10 mouse cellular contexts compared by ENCODE assay signal in genomic region chr5:150116906-150117216, GRCm38 (mm10). TPM values are rescaled to one million over a fixed set of nuclear protein-coding genes. Genes with fewer than 3 reads are reported as not detected.
A peak's percentile ranks its signal among the peaks of the same experiment; 100 is the strongest.
DNase-seq lines count a peak whose midpoint lies in the region; ATAC-seq and TF ChIP-seq lines count a peak whose summit lies in the region.
"Had no signal": no experiment of that assay in that cellular context is flagged by ENCODE, and none has a peak within 500 bp of the region (broad histone marks: within the 10 kb centered on the region; RNA-seq: fewer than 3 reads in every experiment).

No protein-coding gene starts in this region.

- 83% methylated on average over 6 of the region's 6 CpGs for WGBS in kidney, postnatal 0 days
- 76% methylated on average over 6 of the region's 6 CpGs for WGBS in heart, embryonic 12.5 days

- no peak for TF ChIP-seq POLR2A in brain, embryonic 14.5 days (IDR thresholded peaks at IDR 0.05; ENCODE audit: borderline replicate concordance, extremely low read depth, insufficient read depth, insufficient read length, poor library complexity, severe bottlenecking)
- no peak for TF ChIP-seq POLR2A in testis, adult 2 months (IDR thresholded peaks at IDR 0.05; ENCODE audit: control insufficient read depth, low read depth, low read length)

- H3K36me3 ChIP-seq in kidney, postnatal 0 days (ENCODE audit: insufficient read depth, low read length), result no peaks in the 10 kb centered on the region
- H3K36me3 ChIP-seq in E14TG2a.4 (ENCODE audit: insufficient read depth, low read length), result no peaks in the 10 kb centered on the region
- no peaks in the 10 kb centered on the region for H3K36me3 ChIP-seq in testis, adult 2 months (ENCODE audit: control insufficient read depth, insufficient read depth, low read length)
- no peaks in the 10 kb centered on the region for H3K36me3 ChIP-seq in heart, embryonic 12.5 days
- H3K36me3 ChIP-seq: liver, embryonic 13.5 days; neural tube, embryonic 15.5 days had no signal

- no peaks in the 10 kb centered on the region for H3K27me3 ChIP-seq in kidney, postnatal 0 days (ENCODE audit: insufficient read depth, low read length)
- no peaks in the 10 kb centered on the region for H3K27me3 ChIP-seq in E14TG2a.4 (ENCODE audit: insufficient read depth, low read length)
- H3K27me3 ChIP-seq in testis, adult 2 months (ENCODE audit: control insufficient read depth, insufficient read depth, low read length), result no peaks in the 10 kb centered on the region
- H3K27me3 ChIP-seq in heart, embryonic 12.5 days (replicated peaks), result no peaks in the 10 kb centered on the region
- H3K27me3 ChIP-seq: liver, embryonic 13.5 days; neural tube, embryonic 15.5 days had no signal

- H3K4me2 ChIP-seq in kidney, postnatal 0 days (ENCODE audit: low read length), result no peak overlapping the region
- no peak overlapping the region for H3K4me2 ChIP-seq in heart, embryonic 12.5 days
- H3K4me2 ChIP-seq: liver, embryonic 13.5 days; neural tube, embryonic 15.5 days had no signal

- no peak overlapping the region for H3K9ac ChIP-seq in kidney, postnatal 0 days (ENCODE audit: low read depth, low read length)
- no peak overlapping the region for H3K9ac ChIP-seq in heart, embryonic 12.5 days
- H3K9ac ChIP-seq: neural tube, embryonic 15.5 days had no signal

- TF ChIP-seq CTCF in kidney, postnatal 0 days (IDR thresholded peaks at IDR 0.05; ENCODE audit: low read depth), result peak; percentile 48
- peak; percentile 88 for TF ChIP-seq CTCF in E14TG2a.4 (conservative IDR thresholded peaks at IDR 0.05; ENCODE audit: low read length)
- TF ChIP-seq CTCF in brain, embryonic 14.5 days (IDR thresholded peaks at IDR 0.05; ENCODE audit: borderline replicate concordance, extremely low read depth, insufficient read depth, insufficient read length), result peak; percentile 51; the same call in 1 of the 2 replicates
- TF ChIP-seq CTCF in testis, adult 2 months (IDR thresholded peaks at IDR 0.05; ENCODE audit: control insufficient read depth, insufficient read depth, insufficient replicate concordance, low read depth, low read length), result peak; percentile 98

- no peak for ATAC-seq in kidney, postnatal 0 days (replicated peaks; ENCODE audit: low FRiP score, low read depth)
- ATAC-seq in heart, embryonic 12.5 days (ENCODE audit: insufficient number of reproducible peaks, low FRiP score), result no peak

- no peaks in the 10 kb centered on the region for H3K4me1 ChIP-seq in kidney, postnatal 0 days (replicated peaks; ENCODE audit: insufficient read depth, low read length)
- peaks cover 52% of the 10 kb centered on the region for H3K4me1 ChIP-seq in E14TG2a.4 (replicated peaks; ENCODE audit: low read depth, low read length)
- H3K4me1 ChIP-seq in testis, adult 2 months (ENCODE audit: control insufficient read depth, insufficient read depth, low read length), result peaks cover 14% of the 10 kb centered on the region
- H3K4me1 ChIP-seq in heart, embryonic 12.5 days (replicated peaks), result peaks cover 30% of the 10 kb centered on the region

- H3K27ac ChIP-seq in kidney, postnatal 0 days, result no peak overlapping the region
- no peak overlapping the region for H3K27ac ChIP-seq in testis, adult 2 months (ENCODE audit: control insufficient read depth, insufficient read depth, low read depth, low read length)
- no peak overlapping the region for H3K27ac ChIP-seq in heart, embryonic 12.5 days (ENCODE audit: poor library complexity, severe bottlenecking)
- H3K27ac ChIP-seq: liver, embryonic 13.5 days; neural tube, embryonic 15.5 days had no signal

- no peak overlapping the region for H3K4me3 ChIP-seq in kidney, postnatal 0 days (replicated peaks; ENCODE audit: low read depth, low read length)
- H3K4me3 ChIP-seq in E14TG2a.4 (replicated peaks; ENCODE audit: low read length), result no peak overlapping the region
- no peak overlapping the region for H3K4me3 ChIP-seq in testis, adult 2 months (ENCODE audit: control insufficient read depth, low read depth, low read length)
- H3K4me3 ChIP-seq in heart, embryonic 12.5 days, result no peak overlapping the region
- H3K4me3 ChIP-seq: liver, embryonic 13.5 days; neural tube, embryonic 15.5 days had no signal

- DNase-seq in kidney, postnatal 0 days (ENCODE audit: low spot score), result no peak
- DNase-seq in kidney, adult 8-10 months, result no peak
- DNase-seq in brain, embryonic 14.5 days (ENCODE audit: low read depth), result no peak
- DNase-seq in layer of hippocampus, adult 18-20 months (ENCODE audit: low spot score in 2 of 2), result no peak
- DNase-seq: kidney, adult 9 months; liver, embryonic 13.5 days had no signal

- no peaks in the 10 kb centered on the region; the same call in 1 of the 2 replicates for H3K9me3 ChIP-seq in kidney, postnatal 0 days (replicated peaks; ENCODE audit: low read length)
- H3K9me3 ChIP-seq in E14TG2a.4 (ENCODE audit: low read length), result peaks cover 4% of the 10 kb centered on the region
- peaks cover 3% of the 10 kb centered on the region; the same call in 1 of the 2 replicates for H3K9me3 ChIP-seq in heart, embryonic 12.5 days (replicated peaks)
- H3K9me3 ChIP-seq: neural tube, embryonic 15.5 days had no signal

RNA-seq across cellular contexts. Expression of gene Fry, which starts 1.6 kb away (rescaled TPM):
- 8.5 and 9.6 TPM in 2 replicates for polyA plus RNA-seq in kidney, postnatal 0 days (2015; fragmentation: Nextera tagmentation; extraction: Ambion mirVana)
- 38.3 and 61.6 TPM in 2 replicates for polyA plus RNA-seq in brain, embryonic 14.5 days (2012; rRNA removed)
- 7.1 and 8.4 TPM in 2 replicates for polyA plus RNA-seq in testis, adult 2 months (2012; rRNA removed)
- total RNA-seq in layer of hippocampus, adult 18-20 months (2021), result 100 to 1,000 TPM; 196 to 210 TPM
- 30.6 and 37.2 TPM in 2 replicates for polyA plus RNA-seq in heart, embryonic 12.5 days (2016; fragmentation: Nextera tagmentation; extraction: Ambion mirVana)

Comparison
In these comparisons a context has a peak if more than half of its experiments do, and no peak if none do; other contexts are left out.
1. CTCF ChIP-seq: peak in every context shown above with its lines; median percentile 98 in testis, adult 2 months; 88 in E14TG2a.4; 51 in brain, embryonic 14.5 days; 48 in kidney, postnatal 0 days.